Mouse (Mus musculus) midbrain, embryonic 13.5 days (tissue): ENCODE results near the gene Duox2. TPM values are rescaled to one million over a fixed set of nuclear protein-coding genes. Genes with fewer than 3 reads are reported as not detected.
A peak's percentile ranks its signal among the peaks of the same experiment; 100 is the strongest.
"Not testable (repeated sequence)": the region's sequence is repeated elsewhere in the genome, so short reads cannot be mapped to it uniquely, and the experiment has no call there.

Experiments
- ATAC-seq: fragments of 200-750 bp; cut with Nextera tagmentation; 2 replicates; pipeline ENCODE4 v1.8.0; 2017; ENCODE audit warnings: mild to moderate bottlenecking, moderate TSS enrichment, moderate library complexity
- H3K27ac ChIP-seq: fragments of 300-500 bp; sonication (generic); 2 replicates; pipeline ENCODE4 v1.5.1; 2015; ENCODE audit warnings: inconsistent platforms, mild to moderate bottlenecking, moderate library complexity
- H3K27me3 ChIP-seq: fragments of 300-500 bp; sonication (generic); 2 replicates; pipeline ENCODE4 v1.6.1; 2015; ENCODE audit warnings: mild to moderate bottlenecking, inconsistent platforms
- H3K36me3 ChIP-seq: fragments of 300-500 bp; sonication (generic); 2 replicates; pipeline ENCODE4 v1.6.1; 2015; ENCODE audit warnings: mild to moderate bottlenecking, inconsistent platforms
- H3K4me1 ChIP-seq: fragments of 300-500 bp; sonication (generic); replicated peaks from 2 replicates; pipeline ENCODE4 v1.6.1; 2015; ENCODE audit warnings: inconsistent platforms
- H3K4me2 ChIP-seq: fragments of 300-500 bp; sonication (generic); replicated peaks from 2 replicates; pipeline ENCODE4 v1.6.1; 2015; ENCODE audit warnings: moderate library complexity, mild to moderate bottlenecking, inconsistent platforms
- H3K4me3 ChIP-seq: fragments of 300-500 bp; sonication (generic); replicated peaks from 2 replicates; pipeline ENCODE4 v1.5.1; 2015; ENCODE audit warnings: mild to moderate bottlenecking, inconsistent platforms
- H3K9ac ChIP-seq: fragments of 300-500 bp; sonication (generic); replicated peaks from 2 replicates; pipeline ENCODE4 v1.6.1; 2015; ENCODE audit warnings: mild to moderate bottlenecking, inconsistent platforms
- H3K9me3 ChIP-seq: fragments of 300-500 bp; sonication (generic); 2 replicates; pipeline ENCODE4 v1.6.1; 2016; ENCODE audit warnings: mild to moderate bottlenecking, inconsistent platforms
- WGBS: fragments of 180-500 bp; shearing (Covaris S2); methylation state at CpG from one replicate; pipeline ENCODE4 v1.1.7; 2015; 5-methylcytosine and 5-hydroxymethylcytosine counted together
- polyA plus RNA-seq: library from polyadenylated mRNA; unstranded; fragments of >200 nt; fragmentation: Nextera tagmentation; extraction: Ambion mirVana; gene quantifications from 2 replicates; pipeline ENCODE4 v1.2.1, GENCODE M21; 2015

Duox2 gene
- 0.04 TPM in 1 of 2 replicates, not detected in the other for polyA plus RNA-seq

DNA sequence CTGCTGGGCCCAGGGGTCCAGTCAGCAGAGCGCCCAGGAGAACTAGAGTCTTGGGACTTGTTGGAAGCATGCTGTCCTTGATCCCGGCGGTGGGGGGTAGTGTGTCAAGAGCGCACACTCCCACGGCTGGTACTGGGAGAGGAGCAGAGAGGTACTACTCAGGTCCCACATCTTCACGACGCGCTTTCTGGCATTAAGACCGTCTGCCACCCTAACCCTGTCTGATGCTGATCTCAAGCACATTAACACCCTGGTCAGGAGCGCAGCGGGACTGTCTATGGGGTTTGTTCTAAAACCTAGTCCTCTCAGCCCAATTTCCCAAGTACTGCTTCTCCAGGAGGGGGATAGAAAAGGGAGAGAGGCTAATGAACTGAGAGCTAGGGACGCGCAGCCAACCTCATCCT is at the start of gene Duox2:
Gene Duox2, minus strand, starts transcription at position 354 of the 404 bp plus-strand sequence.
- Histone ChIP-seq H3K36me3 (no peaks in the 10 kb centered on the region), H3K9me3 (no peaks in the 10 kb centered on the region), H3K27ac (no peak within 1 kb of the TSS), H3K9ac (peak within 1 kb of the TSS; percentile 36; the same call in 1 of the 2 replicates), H3K4me3 (peak within 1 kb of the TSS; percentile 31), H3K27me3 (peaks cover 99% of the 10 kb centered on the region), H3K4me1 (peaks cover 43% of the 10 kb centered on the region), H3K4me2 (peak within 1 kb of the TSS; percentile 48)
- no peak for ATAC-seq
- 2% methylated on average over 13 of the region's 13 CpGs for WGBS

DNA sequence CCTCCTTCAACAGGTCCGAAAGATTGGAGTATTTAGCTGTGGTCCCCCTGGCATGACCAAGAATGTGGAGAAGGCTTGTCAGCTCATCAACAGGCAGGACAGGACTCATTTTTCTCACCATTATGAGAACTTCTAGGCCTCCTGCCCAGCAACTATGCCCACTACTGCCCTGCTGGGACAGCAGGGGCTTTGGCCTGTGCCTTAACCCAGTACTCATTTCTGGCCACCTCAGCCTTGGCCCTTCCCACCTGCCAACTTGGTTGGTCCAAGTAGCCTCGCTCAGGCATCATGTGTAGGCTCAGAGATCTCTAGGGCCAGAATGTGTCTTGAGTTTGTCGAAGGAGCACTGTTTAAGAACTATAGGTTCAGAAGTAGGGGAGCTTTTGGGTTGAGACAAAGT is 49.0 kb upstream of the Duox2 start:
- Histone ChIP-seq H3K9ac (no peak overlapping the region), H3K9me3 (no peaks in the 10 kb centered on the region), H3K4me1 (peaks cover 41% of the 10 kb centered on the region), H3K36me3 (no peaks in the 10 kb centered on the region), H3K4me3 (no peak overlapping the region), H3K27ac (no peak overlapping the region), H3K4me2 (no peak overlapping the region), H3K27me3 (no peaks in the 10 kb centered on the region)
- no peak for ATAC-seq
- 97% methylated on average over 3 of the region's 3 CpGs for WGBS

DNA sequence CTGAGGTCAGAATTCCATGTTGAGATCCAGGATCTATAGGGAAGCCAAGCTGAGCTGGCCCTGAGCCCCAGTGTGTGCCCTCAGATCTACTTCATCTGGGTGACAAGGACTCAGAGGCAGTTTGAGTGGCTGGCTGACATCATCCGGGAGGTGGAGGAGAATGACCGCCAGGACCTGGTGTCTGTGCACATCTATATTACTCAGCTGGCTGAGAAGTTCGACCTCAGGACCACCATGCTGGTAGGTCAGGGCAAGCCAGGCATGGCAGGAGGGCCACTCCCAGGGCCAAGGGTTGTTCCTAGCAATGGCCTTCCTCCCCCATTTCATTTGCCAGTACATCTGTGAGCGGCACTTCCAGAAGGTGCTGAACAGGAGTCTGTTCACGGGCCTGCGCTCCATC is 47.9 kb upstream of the Duox2 start:
- not testable (repeated sequence) for H3K9ac ChIP-seq, H3K9me3 ChIP-seq, H3K27ac ChIP-seq, H3K27me3 ChIP-seq, H3K4me3 ChIP-seq, H3K36me3 ChIP-seq, H3K4me2 ChIP-seq, ATAC-seq
- H3K4me1 ChIP-seq: peaks cover 30% of the 10 kb centered on the region
- 85% methylated on average over 6 of the region's 6 CpGs for WGBS

DNA sequence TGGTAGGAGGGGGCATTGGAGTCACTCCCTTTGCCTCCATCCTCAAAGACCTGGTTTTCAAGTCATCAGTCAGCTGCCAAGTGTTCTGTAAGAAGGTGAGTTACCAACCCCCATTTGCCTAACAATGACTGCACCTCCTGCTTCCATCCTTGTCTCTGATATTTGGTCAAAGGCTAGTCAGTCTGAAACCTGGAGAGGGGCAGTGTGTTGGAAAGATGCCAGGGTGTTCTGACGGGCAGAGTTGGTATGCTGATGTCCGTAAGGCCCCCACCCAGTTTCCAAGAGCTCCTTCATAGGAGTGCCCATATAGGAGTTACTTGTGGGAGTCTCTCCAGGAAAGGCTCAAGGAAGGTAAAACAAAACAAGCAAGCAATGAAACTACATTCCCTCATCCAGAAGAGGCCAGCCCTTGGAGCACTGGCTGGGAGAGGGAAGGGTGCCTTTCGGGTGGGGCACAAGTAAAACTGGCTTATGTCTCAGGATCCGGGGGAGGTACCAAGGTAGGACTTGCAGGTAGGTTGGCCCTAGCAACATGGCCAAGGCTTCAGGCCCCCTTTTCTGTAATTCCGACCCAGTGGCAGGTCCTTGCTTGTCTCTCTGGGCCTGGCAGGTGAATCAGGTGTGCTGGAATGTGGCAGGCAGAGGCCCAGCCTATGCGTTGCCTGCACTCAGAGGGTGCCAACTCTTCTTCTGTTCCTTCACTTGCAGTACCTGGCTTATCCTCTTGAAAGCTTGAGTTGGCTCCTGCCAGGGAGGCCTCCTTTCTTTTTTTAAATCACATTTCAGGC is 47.1 kb upstream of the Duox2 start:
- WGBS: 87% methylated on average over 6 of the region's 6 CpGs
- H3K36me3 ChIP-seq: no peaks in the 10 kb centered on the region
- no peak overlapping the region for H3K27ac ChIP-seq
- H3K27me3 ChIP-seq: no peaks in the 10 kb centered on the region
- no peak overlapping the region for H3K4me3 ChIP-seq
- no peak overlapping the region for H3K4me2 ChIP-seq
- H3K4me1 ChIP-seq: peaks cover 22% of the 10 kb centered on the region
- H3K9me3 ChIP-seq: no peaks in the 10 kb centered on the region
- no peak overlapping the region for H3K9ac ChIP-seq
- ATAC-seq: no peak

DNA sequence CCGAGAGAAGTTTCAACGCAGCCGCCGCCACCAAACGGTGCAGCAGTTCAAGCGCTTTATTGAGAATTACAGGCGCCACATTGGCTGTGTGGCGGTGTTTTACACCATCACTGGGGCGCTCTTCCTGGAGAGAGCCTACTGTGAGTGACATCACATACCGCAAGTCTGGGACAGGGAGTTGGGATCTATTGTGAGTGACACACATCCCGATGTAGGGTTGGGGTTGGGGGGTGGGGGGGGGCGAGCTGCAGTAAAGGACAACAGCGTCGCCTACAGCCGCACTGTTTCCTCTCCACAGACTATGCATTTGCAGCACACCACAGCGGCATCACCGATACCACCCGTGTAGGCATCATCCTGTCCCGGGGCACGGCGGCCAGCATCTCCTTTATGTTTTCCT is 39.0 kb upstream of the Duox2 start:
- no peak overlapping the region for H3K27ac ChIP-seq
- H3K4me3 ChIP-seq: peak overlapping the region; percentile 13; the same call in 1 of the 2 replicates
- H3K36me3 ChIP-seq: no peaks in the 10 kb centered on the region
- no peaks in the 10 kb centered on the region for H3K9me3 ChIP-seq
- H3K4me2 ChIP-seq: peak overlapping the region; percentile 41
- peak; percentile 54 for ATAC-seq
- H3K27me3 ChIP-seq: no peaks in the 10 kb centered on the region
- WGBS: 74% methylated on average over 21 of the region's 21 CpGs
- no peak overlapping the region for H3K9ac ChIP-seq
- H3K4me1 ChIP-seq: no peaks in the 10 kb centered on the region

DNA sequence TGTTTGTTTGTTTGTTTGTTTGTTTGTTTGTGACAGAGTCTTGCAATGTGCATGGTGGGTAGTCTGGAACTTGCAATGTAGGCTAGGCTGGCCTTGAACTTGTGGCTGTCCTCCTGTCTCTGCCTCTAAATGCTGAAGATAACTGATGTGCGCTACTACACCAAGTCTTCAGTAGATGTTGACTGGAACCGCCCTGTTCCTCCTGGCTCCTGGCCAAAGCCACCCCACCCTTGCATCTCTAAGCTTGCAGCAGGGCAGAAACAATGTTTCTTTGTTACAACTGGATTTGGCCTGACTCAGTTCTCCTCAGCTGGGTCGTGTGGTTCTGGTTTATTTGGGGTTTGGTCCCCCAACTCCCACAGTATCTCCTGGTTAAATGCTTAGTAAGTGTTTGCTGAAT is 35.9 kb upstream of the Duox2 start:
- Histone ChIP-seq H3K9ac (no peak overlapping the region), H3K36me3 (no peaks in the 10 kb centered on the region), H3K4me2 (no peak overlapping the region), H3K9me3 (no peaks in the 10 kb centered on the region), H3K4me3 (no peak overlapping the region), H3K27ac (no peak overlapping the region), H3K27me3 (no peaks in the 10 kb centered on the region), H3K4me1 (no peaks in the 10 kb centered on the region)
- no peak for ATAC-seq
- WGBS: 75% methylated on average over 3 of the region's 3 CpGs

DNA sequence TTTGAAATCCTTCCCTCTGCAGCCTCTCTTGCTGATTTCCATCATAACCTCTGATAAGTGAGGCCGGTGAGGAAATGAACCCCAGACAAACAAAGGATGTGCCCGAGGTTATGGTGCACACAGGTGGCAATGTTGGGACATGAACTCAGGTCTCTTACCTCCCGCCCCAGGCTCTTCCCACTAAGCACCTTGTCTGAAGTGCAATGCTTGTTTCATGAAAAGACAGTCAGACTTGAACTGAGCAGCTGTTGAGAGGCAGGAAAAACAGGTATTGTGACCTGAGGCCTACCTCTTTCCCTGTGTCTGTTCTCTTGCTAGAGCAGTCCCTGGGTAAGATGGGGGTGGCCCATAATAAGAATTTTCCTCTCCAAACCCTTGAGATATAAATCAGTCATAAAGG is 34.0 kb upstream of the Duox2 start:
- no peaks in the 10 kb centered on the region for H3K9me3 ChIP-seq
- H3K4me2 ChIP-seq: no peak overlapping the region
- no peak for ATAC-seq
- no peaks in the 10 kb centered on the region for H3K36me3 ChIP-seq
- no peak overlapping the region for H3K9ac ChIP-seq
- H3K27ac ChIP-seq: no peak overlapping the region
- no peaks in the 10 kb centered on the region for H3K27me3 ChIP-seq
- 94% methylated on average over 3 of the region's 3 CpGs for WGBS
- H3K4me3 ChIP-seq: no peak overlapping the region
- no peaks in the 10 kb centered on the region for H3K4me1 ChIP-seq

DNA sequence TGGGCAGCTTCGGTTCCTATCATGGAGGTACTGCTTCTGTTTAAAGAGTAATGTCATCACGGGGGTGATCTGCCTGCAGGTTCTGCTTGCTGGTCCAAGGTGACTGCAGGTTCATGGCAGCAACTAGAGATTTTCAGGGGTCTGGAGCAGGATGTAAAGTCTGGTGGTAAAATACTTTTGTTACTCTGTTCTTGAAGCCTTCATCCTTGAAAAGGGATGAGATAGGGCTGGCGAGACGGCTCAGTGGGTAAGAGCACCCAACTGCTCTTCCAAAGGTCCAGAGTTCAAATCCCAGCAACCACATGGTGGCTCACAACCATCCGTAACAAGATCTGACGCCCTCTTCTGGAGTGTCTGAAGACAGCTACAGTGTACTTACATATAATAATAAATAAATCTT is 32.1 kb upstream of the Duox2 start:
- H3K27ac ChIP-seq, H3K36me3 ChIP-seq, H3K4me2 ChIP-seq, H3K4me3 ChIP-seq, H3K9me3 ChIP-seq, ATAC-seq, H3K4me1 ChIP-seq, H3K9ac ChIP-seq, H3K27me3 ChIP-seq: not testable (repeated sequence)
- WGBS: 82% methylated on average over 6 of the region's 6 CpGs

DNA sequence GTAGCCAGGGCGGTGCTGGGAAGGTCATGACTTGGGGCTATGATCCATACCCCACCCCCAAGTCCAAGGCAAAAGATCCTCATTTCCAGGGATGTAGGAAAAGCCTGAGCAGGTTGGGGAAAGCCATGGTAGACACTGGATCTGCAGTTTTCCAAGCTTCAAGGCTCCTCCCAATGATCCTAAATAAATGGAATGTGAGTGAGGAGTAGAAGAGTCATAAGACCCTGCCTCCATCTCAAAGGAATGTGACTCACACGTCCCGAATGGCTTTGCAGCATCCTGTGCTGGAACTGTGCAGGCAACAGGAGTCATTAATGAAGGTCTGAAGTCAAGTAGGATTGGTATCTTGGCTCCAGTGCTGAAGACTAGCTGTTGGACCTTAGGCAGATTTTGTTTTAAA is 29.7 kb upstream of the Duox2 start:
- H3K4me1 ChIP-seq: no peaks in the 10 kb centered on the region
- no peak for ATAC-seq
- no peak overlapping the region for H3K27ac ChIP-seq
- no peak overlapping the region for H3K4me3 ChIP-seq
- no peaks in the 10 kb centered on the region for H3K27me3 ChIP-seq
- WGBS: 71% methylated on average over 3 of the region's 3 CpGs
- H3K4me2 ChIP-seq: no peak overlapping the region
- H3K9ac ChIP-seq: no peak overlapping the region
- no peaks in the 10 kb centered on the region for H3K9me3 ChIP-seq
- H3K36me3 ChIP-seq: no peaks in the 10 kb centered on the region

DNA sequence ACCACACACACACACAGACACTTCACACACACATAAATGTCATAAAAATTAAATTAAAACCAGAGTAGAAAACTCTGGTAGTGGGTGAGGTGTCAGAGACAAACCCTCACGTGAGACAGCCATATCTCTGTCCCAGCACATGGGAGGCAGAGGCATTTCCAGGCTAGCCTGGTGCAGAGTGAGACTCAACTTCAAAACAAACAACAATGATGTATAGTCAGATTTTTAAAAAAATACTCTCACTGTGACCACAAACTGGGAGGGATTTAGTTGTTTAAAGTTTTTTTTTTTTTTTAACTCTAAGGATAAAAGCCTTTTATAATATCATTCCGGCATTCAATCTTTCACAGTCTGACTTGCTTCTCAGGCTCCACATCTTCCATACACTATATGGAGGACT is 27.1 kb upstream of the Duox2 start:
- no peaks in the 10 kb centered on the region for H3K9me3 ChIP-seq
- H3K4me3 ChIP-seq: no peak overlapping the region
- no peak overlapping the region for H3K4me2 ChIP-seq
- no peak overlapping the region for H3K9ac ChIP-seq
- no peaks in the 10 kb centered on the region for H3K36me3 ChIP-seq
- no peaks in the 10 kb centered on the region for H3K27me3 ChIP-seq
- no peak for ATAC-seq
- WGBS: 77% methylated on average over 2 of the region's 2 CpGs
- H3K27ac ChIP-seq: no peak overlapping the region
- H3K4me1 ChIP-seq: no peaks in the 10 kb centered on the region

DNA sequence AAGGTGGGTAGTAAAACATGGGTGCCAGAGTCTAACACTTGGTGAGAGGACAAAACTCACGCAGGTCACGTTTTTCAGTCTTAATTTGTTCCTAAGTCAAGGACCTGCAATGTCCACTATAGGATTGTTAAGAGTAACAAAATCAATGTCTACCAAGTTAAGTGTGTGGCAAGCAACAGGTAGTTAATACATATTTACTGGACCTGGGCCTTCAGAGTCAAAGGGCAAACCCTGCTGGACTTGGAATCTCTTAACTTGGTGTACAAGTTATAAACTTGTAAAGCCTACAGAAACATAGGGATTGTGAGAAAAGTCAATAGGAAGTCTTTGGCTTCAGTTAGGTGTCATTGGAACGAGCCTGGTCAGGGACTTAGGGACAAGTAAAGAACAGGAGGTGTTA is 26.3 kb upstream of the Duox2 start:
- Histone ChIP-seq H3K4me2 (no peak overlapping the region), H3K4me3 (no peak overlapping the region), H3K27ac (no peak overlapping the region), H3K27me3 (no peaks in the 10 kb centered on the region), H3K36me3 (no peaks in the 10 kb centered on the region), H3K9me3 (no peaks in the 10 kb centered on the region), H3K9ac (no peak overlapping the region), H3K4me1 (no peaks in the 10 kb centered on the region)
- ATAC-seq: no peak
- 85% methylated on average over 3 of the region's 3 CpGs for WGBS

DNA sequence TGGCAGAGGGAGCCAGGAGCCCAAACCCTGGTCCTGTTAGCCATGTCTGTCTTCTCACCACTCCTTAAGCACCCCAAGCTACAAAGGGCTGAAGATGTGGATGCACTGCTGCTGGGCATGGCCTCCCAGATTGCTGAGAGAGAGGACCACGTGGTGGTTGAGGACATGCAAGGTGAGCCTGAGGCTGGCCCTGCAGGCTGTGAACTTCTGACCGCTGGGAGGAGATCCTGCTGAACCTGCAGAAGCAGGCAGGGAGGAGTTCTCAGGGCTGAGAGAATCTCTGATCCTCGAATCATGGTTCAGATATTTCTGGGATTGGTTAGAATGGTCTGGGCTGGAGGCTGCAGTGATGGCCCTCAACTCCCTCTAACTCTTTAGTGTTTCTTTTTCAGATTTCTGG is 25.7 kb upstream of the Duox2 start:
- 66% methylated on average over 3 of the region's 3 CpGs for WGBS
- H3K4me1 ChIP-seq: no peaks in the 10 kb centered on the region
- no peak overlapping the region for H3K9ac ChIP-seq
- H3K4me3 ChIP-seq: no peak overlapping the region
- H3K36me3 ChIP-seq: no peaks in the 10 kb centered on the region
- H3K27ac ChIP-seq: no peak overlapping the region
- H3K4me2 ChIP-seq: no peak overlapping the region
- no peaks in the 10 kb centered on the region for H3K27me3 ChIP-seq
- no peaks in the 10 kb centered on the region for H3K9me3 ChIP-seq
- no peak for ATAC-seq

DNA sequence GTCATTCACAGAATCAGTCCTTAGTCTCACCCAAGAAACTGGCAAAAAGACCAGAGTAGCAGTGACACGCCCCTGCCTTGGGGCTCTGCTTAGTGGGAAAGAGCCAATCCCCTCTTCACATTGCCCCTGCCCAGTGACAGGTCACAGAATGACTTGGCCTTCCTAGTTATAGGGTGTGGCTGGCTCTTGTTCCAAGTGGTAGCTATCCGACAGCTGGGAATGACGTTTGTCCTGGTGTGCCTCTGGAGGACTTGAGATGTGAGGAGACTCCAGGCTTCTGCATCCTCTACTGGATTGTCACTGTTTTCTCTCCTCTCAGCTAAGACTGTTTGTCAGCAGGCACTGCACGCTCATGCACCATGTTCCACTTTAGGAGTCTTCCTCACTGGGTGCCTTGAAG is 19.1 kb upstream of the Duox2 start:
- Histone ChIP-seq H3K4me1 (peaks cover 12% of the 10 kb centered on the region), H3K9me3 (no peaks in the 10 kb centered on the region)

More for the DNA sequence above, 19.1 kb upstream of the Duox2 start:
- H3K4me3 ChIP-seq: no peak overlapping the region
- no peak overlapping the region for H3K4me2 ChIP-seq
- no peak overlapping the region for H3K27ac ChIP-seq
- 77% methylated on average over 4 of the region's 4 CpGs for WGBS
- peaks cover 33% of the 10 kb centered on the region for H3K27me3 ChIP-seq
- ATAC-seq: no peak
- no peaks in the 10 kb centered on the region for H3K36me3 ChIP-seq
- no peak overlapping the region for H3K9ac ChIP-seq
